Mouse (Mus musculus) midbrain, embryonic 11.5 days (tissue): ENCODE measurements around the gene Tagln2. TPM values are rescaled to one million over a fixed set of nuclear protein-coding genes. Genes with fewer than 3 reads are reported as not detected.

Source experiments
- ATAC-seq: fragments of 200-750 bp; cut with Nextera tagmentation; 2 replicates; pipeline ENCODE4 v1.8.0; 2017; ENCODE audit warnings: moderate TSS enrichment, moderate library complexity; ENCODE audit not compliant: low FRiP score
- DNase-seq: peaks from one replicate; pipeline ENCODE4 v3.0.0; 2015; ENCODE audit warnings: low spot score; ENCODE audit errors: missing footprints
- H3K27ac ChIP-seq: fragments of 300-500 bp; sonication (generic); 2 replicates; pipeline ENCODE4 v1.5.1; 2014; ENCODE audit warnings: low read depth, low read length
- H3K27me3 ChIP-seq: fragments of 300-500 bp; sonication (generic); 2 replicates; pipeline ENCODE4 v1.6.1; 2014; ENCODE audit warnings: mild to moderate bottlenecking, low read length, moderate library complexity, mixed read lengths; ENCODE audit not compliant: control insufficient read depth, insufficient read depth
- H3K36me3 ChIP-seq: fragments of 300-500 bp; sonication (generic); 2 replicates; pipeline ENCODE4 v1.6.1; 2014; ENCODE audit warnings: mild to moderate bottlenecking, low read length, moderate library complexity, mixed read lengths; ENCODE audit not compliant: control insufficient read depth, insufficient read depth
- H3K4me1 ChIP-seq: fragments of 300-500 bp; sonication (generic); 2 replicates; pipeline ENCODE4 v1.6.1; 2014; ENCODE audit warnings: low read length; ENCODE audit not compliant: control insufficient read depth, insufficient read depth
- H3K4me2 ChIP-seq: fragments of 300-500 bp; sonication (generic); 2 replicates; pipeline ENCODE4 v1.6.1; 2014; ENCODE audit warnings: mild to moderate bottlenecking, moderate library complexity
- H3K4me3 ChIP-seq: fragments of 300-500 bp; sonication (generic); 2 replicates; pipeline ENCODE4 v1.5.1; 2014; ENCODE audit warnings: low read depth, low read length
- H3K9ac ChIP-seq: fragments of 300-500 bp; sonication (generic); 2 replicates; pipeline ENCODE4 v1.6.1; 2014; ENCODE audit warnings: low read length
- H3K9me3 ChIP-seq: fragments of 300-500 bp; sonication (generic); 2 replicates; pipeline ENCODE4 v1.6.1; 2016; ENCODE audit warnings: low read length; ENCODE audit not compliant: control insufficient read depth
- WGBS: fragments of 180-500 bp; shearing (Covaris S2); extraction: QIAGEN DNeasy Blood & Tissue Kit; methylation state at CpG from one replicate; pipeline ENCODE4 v1.1.7; 2014; 5-methylcytosine and 5-hydroxymethylcytosine counted together
- polyA plus RNA-seq: library from polyadenylated mRNA; unstranded; fragments of >200 nt; fragmentation: Nextera tagmentation; extraction: Ambion mirVana; gene quantifications from 2 replicates; pipeline ENCODE4 v1.2.1, GENCODE M21; 2014

The Tagln2 gene
- polyA plus RNA-seq, 1 experiment from 2014 or later: 39.1 TPM

DNA sequence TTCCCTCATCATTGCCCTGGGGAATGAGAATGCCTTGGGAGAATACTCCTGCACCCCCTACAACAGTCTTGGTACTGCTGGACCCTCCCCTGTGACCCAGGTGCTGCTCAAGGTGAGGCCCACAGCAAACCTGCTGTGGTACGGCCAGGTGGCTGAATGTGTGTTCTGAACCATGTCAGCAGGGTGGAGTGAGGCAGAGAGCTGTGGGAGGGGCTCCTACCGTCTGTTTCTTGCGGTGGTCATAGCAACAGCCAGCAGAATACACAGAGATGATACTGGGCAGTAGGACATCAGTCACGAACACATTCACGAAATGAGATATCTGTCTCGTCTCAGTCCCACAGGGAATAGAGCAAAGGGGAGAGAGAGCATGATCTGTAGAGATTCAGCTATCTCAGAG lies 6.3 kb upstream of the Tagln2 start:
- Histone ChIP-seq H3K4me2 (no peak overlapping the region), H3K4me3 (no peak overlapping the region), H3K36me3 (peaks cover 41% of the 10 kb centered on the region), H3K9ac (no peak overlapping the region), H3K9me3 (no peaks in the 10 kb centered on the region), H3K27ac (no peak overlapping the region), H3K4me1 (peaks cover 9% of the 10 kb centered on the region), H3K27me3 (no peaks in the 10 kb centered on the region)
- ATAC-seq: no peak
- no peak for DNase-seq
- WGBS: 79% methylated on average over 6 of the region's 6 CpGs

DNA sequence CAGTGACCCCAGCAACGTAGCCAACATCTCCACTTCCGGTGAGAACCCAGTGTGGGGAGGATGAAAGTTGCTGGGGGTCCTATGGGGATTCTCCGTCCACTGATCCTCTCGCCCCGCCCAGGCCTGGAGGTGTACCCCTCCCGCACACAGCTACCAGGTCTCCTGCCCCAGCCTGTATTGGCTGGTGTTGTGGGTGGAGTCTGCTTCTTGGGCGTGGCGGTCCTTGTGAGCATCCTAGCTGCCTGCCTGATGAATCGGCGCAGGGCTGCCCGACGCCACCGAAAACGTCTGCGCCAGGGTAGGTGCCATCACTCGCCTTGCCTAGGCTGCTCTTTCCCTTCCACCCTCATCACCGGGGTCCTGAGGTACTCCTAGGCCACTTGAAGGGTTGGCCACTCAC lies 3.8 kb upstream of the Tagln2 start:
- no peak overlapping the region for H3K4me3 ChIP-seq
- H3K27ac ChIP-seq: no peak overlapping the region
- no peak for DNase-seq
- WGBS: 80% methylated on average over 17 of the region's 17 CpGs
- H3K9me3 ChIP-seq: no peaks in the 10 kb centered on the region
- H3K36me3 ChIP-seq: peaks cover 37% of the 10 kb centered on the region
- peaks cover 14% of the 10 kb centered on the region for H3K27me3 ChIP-seq
- ATAC-seq: no peak
- peaks cover 12% of the 10 kb centered on the region for H3K4me1 ChIP-seq
- H3K9ac ChIP-seq: no peak overlapping the region
- H3K4me2 ChIP-seq: no peak overlapping the region

DNA sequence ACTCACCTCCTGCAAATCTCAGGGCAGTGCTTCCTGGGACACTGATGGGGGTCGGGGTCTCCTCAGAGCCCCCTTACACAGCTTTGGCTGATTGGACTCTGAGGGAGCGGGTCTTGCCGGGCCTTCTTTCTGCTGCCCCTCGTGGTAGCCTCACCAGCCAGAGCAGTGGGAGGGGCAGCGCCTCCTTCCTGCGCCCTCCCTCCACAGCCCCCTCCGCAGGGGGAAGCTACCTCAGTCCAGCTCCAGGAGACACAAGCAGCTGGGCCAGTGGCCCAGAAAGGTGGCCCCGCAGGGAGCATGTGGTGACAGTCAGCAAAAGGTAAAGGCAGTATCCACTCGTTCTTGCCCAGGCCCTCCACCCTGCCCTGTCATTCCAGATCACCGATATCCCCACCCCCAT lies 2.4 kb upstream of the Tagln2 start:
- H3K9ac ChIP-seq: no peak overlapping the region
- H3K27ac ChIP-seq: no peak overlapping the region
- no peak overlapping the region for H3K4me3 ChIP-seq
- H3K27me3 ChIP-seq: peaks cover 23% of the 10 kb centered on the region
- no peaks in the 10 kb centered on the region for H3K9me3 ChIP-seq
- ATAC-seq (no peak), DNase-seq (no peak)
- H3K36me3 ChIP-seq: peaks cover 30% of the 10 kb centered on the region
- 83% methylated on average over 10 of the region's 10 CpGs for WGBS
- H3K4me2 ChIP-seq: no peak overlapping the region
- H3K4me1 ChIP-seq: peaks cover 16% of the 10 kb centered on the region

DNA sequence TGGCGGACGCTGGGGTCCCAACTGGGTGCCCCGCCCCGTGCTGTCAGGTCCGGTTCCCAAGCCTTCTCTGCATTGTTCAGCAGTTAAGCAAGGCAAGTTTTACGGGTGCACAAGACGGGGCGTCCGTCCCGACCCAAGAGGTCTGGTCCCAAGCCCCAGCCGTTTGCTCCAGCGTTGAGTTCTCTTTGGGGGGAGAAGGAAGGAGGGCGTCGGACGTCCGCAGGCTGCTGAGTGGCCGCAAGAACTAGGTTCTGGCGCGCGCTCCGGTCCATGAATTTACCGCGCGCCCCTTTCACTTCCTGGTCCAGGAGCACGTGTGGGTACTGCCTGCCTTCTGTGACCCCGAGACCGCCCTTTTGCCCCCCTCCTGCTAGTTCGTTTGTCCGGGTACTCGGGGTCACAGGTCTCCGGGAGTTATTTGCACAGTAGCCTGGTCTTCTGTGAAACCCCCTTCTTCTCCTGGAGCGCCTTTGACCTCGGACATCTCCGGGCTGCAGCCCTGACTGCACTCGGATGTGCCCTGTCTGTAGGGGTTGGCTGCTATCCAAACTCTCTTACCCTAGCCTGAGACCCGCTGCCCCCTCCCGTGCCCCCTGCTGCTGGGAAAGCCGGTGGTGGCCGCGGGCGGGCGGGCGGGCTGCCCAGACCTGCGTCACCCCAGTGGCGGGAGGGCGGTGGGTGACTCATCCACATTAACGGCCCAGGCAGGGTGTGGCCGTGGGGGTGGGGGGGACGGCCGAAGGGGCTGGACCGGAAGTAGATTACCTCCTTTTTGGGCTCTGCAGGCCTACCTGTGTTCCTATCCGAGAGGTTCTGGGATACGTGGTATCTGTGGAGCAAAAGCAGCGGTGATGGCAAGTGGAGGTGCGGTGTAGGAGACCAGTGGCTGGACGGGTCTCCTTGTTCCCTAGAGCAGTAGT lies 864 bp downstream of the Tagln2 start:
- no peak for DNase-seq
- WGBS: under 1% methylated on average over 56 of the region's 56 CpGs
- peak overlapping the region; percentile 5; the same call in 1 of the 2 replicates for H3K27ac ChIP-seq

DNA sequence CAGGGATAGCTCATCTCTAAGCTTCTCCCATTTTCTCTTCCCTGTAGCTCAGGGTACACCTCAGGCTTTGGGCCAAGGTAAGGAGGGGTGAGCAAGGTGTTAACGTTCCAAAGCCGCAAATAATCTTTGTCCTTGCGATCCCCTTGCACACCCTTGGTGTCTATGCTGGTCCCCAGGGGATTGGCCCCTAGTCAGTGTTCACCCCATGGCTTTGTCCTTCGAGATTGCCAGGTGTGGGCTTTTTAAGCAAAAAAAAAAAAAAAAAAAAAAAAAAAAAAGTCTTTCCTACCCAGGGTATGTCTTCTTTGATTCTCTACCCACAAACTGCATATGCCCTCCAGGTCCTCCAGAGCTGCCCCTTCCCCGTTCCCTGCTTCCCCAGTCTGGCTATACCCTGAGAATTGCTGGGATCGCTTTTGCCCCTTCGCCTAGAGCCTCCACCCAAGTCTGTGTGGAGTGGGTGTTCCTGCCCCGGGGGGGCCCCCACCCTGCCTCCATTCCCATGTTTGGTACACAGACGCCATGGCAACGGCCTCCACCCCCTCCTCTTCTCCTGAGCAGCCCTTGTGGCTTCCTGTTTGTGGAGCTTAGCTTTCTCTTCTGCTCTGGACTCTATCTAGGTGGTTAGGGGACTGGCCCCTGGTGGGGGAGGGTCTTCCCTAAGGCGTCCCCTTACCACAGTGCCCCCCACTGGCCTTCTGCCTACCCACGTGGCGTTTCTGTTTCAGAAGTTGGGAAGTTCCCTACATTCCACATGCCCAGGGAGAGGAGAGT lies 1.7 kb downstream of the Tagln2 start:
- Histone ChIP-seq H3K27ac (no peak overlapping the region), H3K27me3 (peaks cover 26% of the 10 kb centered on the region)
- WGBS: 29% methylated on average over 13 of the region's 13 CpGs

More for the DNA sequence above, 864 bp downstream of the Tagln2 start:
- H3K4me2 ChIP-seq: peak overlapping the region; percentile 54
- ATAC-seq: peak; percentile 19
- H3K4me3 ChIP-seq: peak overlapping the region; percentile 33
- H3K9ac ChIP-seq: peak overlapping the region; percentile 49; the same call in 1 of the 2 replicates
- H3K4me1 ChIP-seq: peaks cover 29% of the 10 kb centered on the region
- peaks cover 19% of the 10 kb centered on the region for H3K36me3 ChIP-seq
- no peaks in the 10 kb centered on the region for H3K9me3 ChIP-seq
- H3K27me3 ChIP-seq: peaks cover 26% of the 10 kb centered on the region

DNA sequence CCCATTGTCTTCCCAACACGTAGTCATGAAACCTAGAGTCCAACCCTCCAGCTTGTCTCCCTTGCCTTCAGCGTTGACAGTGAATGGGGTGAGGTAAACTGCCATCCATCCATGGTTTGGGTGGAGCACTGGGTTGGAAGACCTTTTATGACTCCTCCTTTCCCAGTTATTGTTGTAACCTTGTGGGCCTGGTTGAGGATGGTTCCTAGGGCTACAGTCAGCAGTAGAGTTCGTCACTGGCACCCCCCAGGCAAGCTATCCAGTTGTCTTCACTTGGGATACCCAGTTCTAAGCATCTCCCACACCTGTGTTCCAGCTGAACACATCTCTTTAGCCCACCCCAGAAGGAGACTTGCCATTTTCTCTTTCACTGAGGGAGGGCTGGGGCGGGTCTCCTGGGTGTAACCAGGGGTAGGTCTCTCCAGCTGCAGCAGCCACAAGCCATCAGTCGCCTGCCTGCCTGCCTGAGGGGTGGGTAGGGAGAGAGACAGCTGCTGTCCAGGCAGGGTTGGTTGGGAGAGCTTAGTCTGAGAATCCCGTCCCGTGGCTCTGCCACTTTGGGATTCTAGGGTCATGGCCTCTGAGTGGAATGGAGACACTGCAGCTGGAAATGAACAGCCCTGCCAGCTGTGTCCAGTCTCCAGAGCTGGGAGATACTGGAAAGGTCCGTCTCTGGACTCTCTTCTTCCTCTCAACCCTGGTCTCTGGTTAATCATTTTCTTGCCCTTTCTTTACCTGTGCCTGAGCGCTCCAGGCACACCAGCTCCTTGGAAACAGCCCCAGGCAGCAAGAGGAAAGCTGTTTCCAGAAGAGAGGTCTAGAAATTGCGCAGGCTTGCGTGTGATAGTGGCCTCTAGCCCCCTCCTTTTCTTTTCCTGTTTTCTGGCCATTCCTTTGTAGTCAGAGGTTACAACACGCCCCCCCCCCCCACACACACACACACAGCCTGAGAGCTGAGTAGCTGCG lies 2.6 kb downstream of the Tagln2 start:
- H3K36me3 ChIP-seq: peaks cover 8% of the 10 kb centered on the region; the same call in 1 of the 2 replicates
- H3K4me3 ChIP-seq: no peak overlapping the region
- DNase-seq (peak; percentile 86), ATAC-seq (no peak)
- H3K9me3 ChIP-seq: no peaks in the 10 kb centered on the region
- H3K9ac ChIP-seq: no peak overlapping the region
- H3K4me1 ChIP-seq: peaks cover 29% of the 10 kb centered on the region
- 30% methylated on average over 13 of the region's 13 CpGs for WGBS
- H3K4me2 ChIP-seq: no peak overlapping the region
- no peak overlapping the region for H3K27ac ChIP-seq
- peaks cover 26% of the 10 kb centered on the region for H3K27me3 ChIP-seq

More for the DNA sequence above, 1.7 kb downstream of the Tagln2 start:
- DNase-seq: peak; percentile 92
- Histone ChIP-seq H3K36me3 (peaks cover 14% of the 10 kb centered on the region; the same call in 1 of the 2 replicates), H3K9me3 (no peaks in the 10 kb centered on the region), H3K4me1 (peaks cover 29% of the 10 kb centered on the region), H3K9ac (no peak overlapping the region), H3K4me2 (peak overlapping the region; percentile 54), H3K4me3 (peak overlapping the region; percentile 33; the same call in 1 of the 2 replicates)
- peak; percentile 12; the same call in 1 of the 2 replicates for ATAC-seq

DNA sequence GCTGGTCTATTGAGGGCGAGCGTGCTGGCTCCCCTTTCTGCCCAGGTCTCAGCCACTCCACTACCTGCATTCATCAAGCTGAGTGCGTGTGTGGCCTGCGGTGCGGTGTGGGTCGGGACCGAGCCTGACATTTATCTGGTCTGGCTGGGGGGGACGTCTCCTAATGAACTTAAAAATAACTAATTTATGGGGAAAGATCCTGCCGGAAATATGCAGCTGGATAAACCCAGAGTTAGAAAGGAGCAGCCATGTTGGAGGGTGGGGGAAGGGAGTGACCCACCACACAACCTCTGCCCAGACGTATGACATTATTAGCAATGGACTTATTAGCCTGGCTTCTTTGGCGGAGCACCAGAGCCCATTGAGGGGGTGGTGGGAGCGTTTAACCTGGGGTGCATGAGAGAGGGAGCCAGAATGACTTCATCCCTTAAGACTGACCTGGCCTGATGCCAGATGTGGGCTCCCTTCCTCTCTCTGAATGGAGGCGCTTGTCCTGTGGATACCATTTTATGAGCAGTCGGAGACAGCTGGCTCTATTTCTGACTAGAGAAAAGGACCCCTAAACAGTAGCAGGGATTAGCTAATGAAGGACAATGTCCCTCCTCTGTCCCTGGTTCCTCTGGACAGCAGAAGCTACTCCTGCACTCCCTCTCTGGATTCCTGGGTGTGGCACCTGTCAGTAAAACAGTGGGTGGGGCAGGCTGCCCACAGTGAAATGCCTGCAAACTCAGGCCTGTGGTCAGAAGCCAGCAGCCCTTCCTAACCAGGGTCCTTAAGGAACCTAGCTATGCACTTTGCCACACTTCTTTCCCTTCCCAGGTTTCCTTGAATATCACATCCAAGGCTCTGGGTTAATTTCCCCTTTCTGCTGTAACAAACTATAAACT lies 3.5 kb downstream of the Tagln2 start:
- peaks cover 29% of the 10 kb centered on the region for H3K4me1 ChIP-seq
- H3K36me3 ChIP-seq: 0 out of 2 replicates have a peak, but pooled peaks cover under 1% of the 10 kb centered on the region
- no peak for ATAC-seq
- DNase-seq: peak; percentile 83
- no peak overlapping the region for H3K27ac ChIP-seq
- H3K9me3 ChIP-seq: no peaks in the 10 kb centered on the region
- H3K27me3 ChIP-seq: peaks cover 26% of the 10 kb centered on the region
- no peak overlapping the region; the same call in 1 of the 2 replicates for H3K4me2 ChIP-seq
- no peak overlapping the region for H3K4me3 ChIP-seq
- 48% methylated on average over 14 of the region's 14 CpGs for WGBS
- no peak overlapping the region for H3K9ac ChIP-seq
